Mouse (Mus musculus) limb, embryonic 11.5 days (tissue): ENCODE data around the gene Atad5. TPM values are rescaled to one million over a fixed set of nuclear protein-coding genes. Genes with fewer than 3 reads are reported as not detected.

ENCODE experiments used
- ATAC-seq: fragments of 200-750 bp; cut with Nextera tagmentation; 2 replicates; pipeline ENCODE4 v1.8.0; 2017; ENCODE audit warnings: low read depth; ENCODE audit not compliant: insufficient number of reproducible peaks, low FRiP score, low TSS enrichment
- DNase-seq: peaks from one replicate; pipeline ENCODE4 v3.0.0-alpha.2; 2015; ENCODE audit warnings: low spot score
- H3K27ac ChIP-seq: fragments of 300-500 bp; sonication (generic); replicated peaks from 2 replicates; pipeline ENCODE4 v1.5.1; 2014; ENCODE audit warnings: low read depth, mild to moderate bottlenecking, low read length
- H3K27me3 ChIP-seq: fragments of 300-500 bp; sonication (generic); 2 replicates; pipeline ENCODE4 v1.6.1; 2014; ENCODE audit warnings: mild to moderate bottlenecking, low read length, mixed read lengths; ENCODE audit not compliant: control insufficient read depth, insufficient read depth
- H3K36me3 ChIP-seq: fragments of 300-500 bp; sonication (generic); 2 replicates; pipeline ENCODE4 v1.6.1; 2014; ENCODE audit warnings: mild to moderate bottlenecking, low read length, moderate library complexity, mixed read lengths; ENCODE audit not compliant: control insufficient read depth, insufficient read depth
- H3K4me1 ChIP-seq: fragments of 300-500 bp; sonication (generic); 2 replicates; pipeline ENCODE4 v1.6.1; 2014; ENCODE audit warnings: low read length, mixed read lengths; ENCODE audit not compliant: control insufficient read depth, insufficient read depth
- H3K4me2 ChIP-seq: fragments of 300-500 bp; sonication (generic); 2 replicates; pipeline ENCODE4 v1.6.1; 2014; ENCODE audit warnings: low read depth, mild to moderate bottlenecking, moderate library complexity; ENCODE audit not compliant: severe bottlenecking
- H3K4me3 ChIP-seq: fragments of 300-500 bp; sonication (generic); 2 replicates; pipeline ENCODE4 v1.5.1; 2014; ENCODE audit warnings: low read depth, low read length
- H3K9ac ChIP-seq: fragments of 300-500 bp; sonication (generic); 2 replicates; pipeline ENCODE4 v1.6.1; 2014; ENCODE audit warnings: mild to moderate bottlenecking, low read length
- H3K9me3 ChIP-seq: fragments of 300-500 bp; sonication (generic); 2 replicates; pipeline ENCODE4 v1.6.1; 2016; ENCODE audit warnings: low read length; ENCODE audit not compliant: control insufficient read depth
- WGBS: fragments of 180-500 bp; shearing (Covaris S2); extraction: QIAGEN DNeasy Blood & Tissue Kit; methylation state at CpG from one replicate; pipeline ENCODE4 v1.1.7; 2014; 5-methylcytosine and 5-hydroxymethylcytosine counted together
- polyA plus RNA-seq: library from polyadenylated mRNA; unstranded; fragments of >200 nt; fragmentation: Nextera tagmentation; extraction: Ambion mirVana; gene quantifications from 2 replicates; pipeline ENCODE4 v1.2.1, GENCODE M21; 2014

Gene Atad5
- polyA plus RNA-seq, 1 experiment from 2014 or later = 23.4 TPM

- H3K9me3 ChIP-seq = no peaks in the 10 kb centered on the region
- H3K36me3 ChIP-seq = no peaks in the 10 kb centered on the region
- no peak overlapping the region for H3K9ac ChIP-seq
- ATAC-seq = no peak
- 14% methylated on average over 5 of the region's 5 CpGs for WGBS
- H3K27ac ChIP-seq = no peak overlapping the region
- H3K4me2 ChIP-seq = no peak overlapping the region
- peak; percentile 94 for DNase-seq
- H3K4me1 ChIP-seq = no peaks in the 10 kb centered on the region
- H3K4me3 ChIP-seq = no peak overlapping the region
- no peaks in the 10 kb centered on the region for H3K27me3 ChIP-seq
Observed at GRCm38 (mm10) chr11:80086844-80087243, 2.4 kb upstream of the Atad5 start.

GRCm38 (mm10) chr11:80089817-80090214, 616 bp downstream of the Atad5 start:
- DNase-seq (no peak), ATAC-seq (no peak)
- Histone ChIP-seq H3K27ac (no peak overlapping the region; the same call in 1 of the 2 replicates), H3K4me2 (peak overlapping the region; percentile 55), H3K4me3 (peak overlapping the region; percentile 92), H3K4me1 (no peaks in the 10 kb centered on the region), H3K9me3 (no peaks in the 10 kb centered on the region), H3K27me3 (no peaks in the 10 kb centered on the region), H3K9ac (peak overlapping the region; percentile 86), H3K36me3 (peaks cover 3% of the 10 kb centered on the region; the same call in 1 of the 2 replicates)
- under 1% methylated on average over 14 of the region's 14 CpGs for WGBS

GRCm38 (mm10) chr11:80090555-80091164, 1.5 kb downstream of the Atad5 start:
- Histone ChIP-seq H3K4me3 (peak overlapping the region; percentile 92), H3K36me3 (peaks cover 4% of the 10 kb centered on the region; the same call in 1 of the 2 replicates), H3K4me1 (no peaks in the 10 kb centered on the region), H3K4me2 (peak overlapping the region; percentile 55), H3K27me3 (no peaks in the 10 kb centered on the region), H3K9me3 (no peaks in the 10 kb centered on the region), H3K27ac (no peak overlapping the region), H3K9ac (no peak overlapping the region)
- DNase-seq (no peak), ATAC-seq (no peak)
- WGBS = 74% methylated on average over 3 of the region's 3 CpGs

GRCm38 (mm10) chr11:80098444-80099056, 9.3 kb downstream of the Atad5 start:
- Histone ChIP-seq H3K9ac (no peak overlapping the region), H3K27ac (no peak overlapping the region), H3K27me3 (no peaks in the 10 kb centered on the region), H3K9me3 (no peaks in the 10 kb centered on the region), H3K4me3 (no peak overlapping the region), H3K4me2 (no peak overlapping the region), H3K36me3 (peaks cover 12% of the 10 kb centered on the region), H3K4me1 (no peaks in the 10 kb centered on the region)
- no peak for DNase-seq
- no peak for ATAC-seq
- 96% methylated on average over 3 of the region's 3 CpGs for WGBS

DNA sequence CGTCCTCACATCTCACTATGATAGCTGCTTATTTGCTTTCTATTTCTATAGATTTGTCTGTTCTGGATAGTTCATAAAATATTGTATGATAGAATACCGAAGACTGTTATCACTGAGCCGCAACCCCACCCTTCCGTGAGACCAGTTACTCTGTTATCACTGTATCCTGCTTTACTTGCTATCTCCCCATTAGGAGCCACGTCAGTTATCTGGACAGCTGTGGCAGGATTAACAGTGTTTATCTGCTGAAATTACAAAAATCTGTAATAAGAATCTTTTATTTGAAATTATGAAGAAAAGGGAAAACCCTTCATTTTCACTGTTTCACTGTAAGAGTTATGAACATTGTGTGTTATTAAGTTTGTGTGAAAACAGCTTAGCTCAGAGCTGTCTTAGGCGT, 12.1 kb downstream of the Atad5 start:
- Histone ChIP-seq H3K4me3 (no peak overlapping the region), H3K9me3 (no peaks in the 10 kb centered on the region)
- no peak for ATAC-seq

GRCm38 (mm10) chr11:80104407-80104806, 15.2 kb downstream of the Atad5 start:
- H3K36me3 ChIP-seq = peaks cover 7% of the 10 kb centered on the region

More for the DNA sequence above, 12.1 kb downstream of the Atad5 start:
- Histone ChIP-seq H3K4me2 (no peak overlapping the region), H3K36me3 (peaks cover 9% of the 10 kb centered on the region), H3K4me1 (no peaks in the 10 kb centered on the region), H3K27me3 (no peaks in the 10 kb centered on the region), H3K27ac (no peak overlapping the region), H3K9ac (no peak overlapping the region)
- DNase-seq = no peak
- WGBS = 94% methylated on average over 6 of the region's 6 CpGs

DNA sequence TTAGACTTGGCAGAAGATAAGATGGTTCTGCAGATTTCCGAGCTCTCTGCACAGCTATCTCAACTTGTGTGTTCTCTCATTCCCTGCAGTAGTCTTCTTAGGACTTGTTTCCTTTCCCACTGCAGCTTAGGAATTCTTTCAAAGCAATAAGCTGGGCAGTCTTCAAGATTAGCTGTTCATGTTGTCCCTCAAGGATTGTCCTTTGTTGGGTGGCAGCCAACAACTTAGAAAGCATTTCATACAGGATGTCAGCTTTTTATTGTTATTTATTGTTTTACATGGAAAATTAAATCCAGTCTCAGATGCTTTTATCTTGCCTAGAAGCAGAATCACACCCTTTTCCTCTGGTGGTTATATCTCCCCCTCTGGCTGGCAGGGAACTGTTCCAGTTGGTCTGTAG, 27.2 kb downstream of the Atad5 start:
- Histone ChIP-seq H3K4me3 (no peak overlapping the region), H3K4me1 (no peaks in the 10 kb centered on the region), H3K27ac (no peak overlapping the region), H3K9me3 (no peaks in the 10 kb centered on the region), H3K9ac (no peak overlapping the region), H3K36me3 (peaks cover 18% of the 10 kb centered on the region; the same call in 1 of the 2 replicates), H3K27me3 (no peaks in the 10 kb centered on the region), H3K4me2 (no peak overlapping the region)
- DNase-seq (no peak), ATAC-seq (no peak)
- WGBS = 92% methylated on average over 1 of the region's 1 CpGs

More at GRCm38 (mm10) chr11:80104407-80104806, 15.2 kb downstream of the Atad5 start:
- H3K27me3 ChIP-seq = no peaks in the 10 kb centered on the region
- H3K4me1 ChIP-seq = no peaks in the 10 kb centered on the region
- H3K9me3 ChIP-seq = no peaks in the 10 kb centered on the region
- H3K9ac ChIP-seq = no peak overlapping the region
- no peak overlapping the region for H3K4me3 ChIP-seq
- 94% methylated on average over 1 of the region's 1 CpGs for WGBS
- H3K27ac ChIP-seq = no peak overlapping the region
- DNase-seq = no peak
- no peak overlapping the region for H3K4me2 ChIP-seq
- ATAC-seq = no peak

- Histone ChIP-seq H3K4me2 (no peak overlapping the region), H3K4me3 (no peak overlapping the region), H3K9ac (no peak overlapping the region), H3K4me1 (no peaks in the 10 kb centered on the region), H3K9me3 (no peaks in the 10 kb centered on the region), H3K27me3 (no peaks in the 10 kb centered on the region), H3K36me3 (peaks cover 15% of the 10 kb centered on the region; the same call in 1 of the 2 replicates), H3K27ac (no peak overlapping the region)
- DNase-seq (no peak), ATAC-seq (no peak)
- WGBS = 68% methylated on average over 1 of the region's 1 CpGs
Observed at GRCm38 (mm10) chr11:80132050-80132449, 42.9 kb downstream of the Atad5 start.
